Mouse (Mus musculus) liver, postnatal 0 days (tissue): ENCODE data around the gene Hist1h1b.

Experiments
- CTCF ChIP-seq: sonication (generic); IDR thresholded peaks from 2 replicates; pipeline ENCODE4 v1.5.1; 2016; ENCODE audit warnings: antibody characterized with exemption, low read depth
- EP300 ChIP-seq: IDR thresholded peaks from 2 replicates; pipeline ENCODE4 v1.6.1; 2016; ENCODE audit warnings: antibody characterized with exemption, low read depth, mild to moderate bottlenecking

DNA sequence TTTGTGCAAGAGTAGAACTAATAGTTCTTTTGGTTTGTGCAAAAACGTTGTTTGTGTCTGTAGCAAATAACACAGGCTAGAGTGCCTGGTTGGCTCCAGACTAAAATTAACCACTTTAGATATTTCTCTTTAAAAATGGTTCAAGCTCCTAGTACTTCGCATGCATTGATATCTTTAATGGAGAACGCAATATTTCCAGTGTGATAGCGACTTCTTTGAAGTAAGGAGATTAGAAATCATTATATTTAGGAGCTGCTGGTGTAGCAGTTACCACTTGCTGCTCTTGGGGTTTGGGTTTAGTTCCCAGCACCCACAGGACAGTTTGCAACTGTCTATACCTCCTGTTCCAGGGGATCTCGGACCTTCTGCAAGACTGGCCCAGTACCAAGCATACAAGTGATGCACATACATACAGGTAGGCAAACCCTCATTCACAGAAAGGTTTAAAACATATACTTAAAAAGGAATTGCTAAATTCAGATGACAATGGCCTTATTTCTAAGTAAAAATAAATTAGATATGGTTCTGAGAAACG is 663 bp upstream of the Hist1h1b start:
- TF ChIP-seq CTCF (no peak), EP300 (no peak)
